Mouse (Mus musculus) stomach, embryonic 14.5 days (tissue): ENCODE data around the gene Trem2. TPM values are rescaled to one million over a fixed set of nuclear protein-coding genes. Genes with fewer than 3 reads are reported as not detected.
"Not testable (repeated sequence)": the region's sequence is repeated elsewhere in the genome, so short reads cannot be mapped to it uniquely, and the experiment has no call there.

Source experiments
- ATAC-seq: fragments of 200-750 bp; cut with Nextera tagmentation; 2 replicates; pipeline ENCODE4 v1.8.0; 2017; ENCODE audit warnings: low read depth, moderate TSS enrichment; ENCODE audit not compliant: insufficient number of reproducible peaks, insufficient read depth, low FRiP score
- H3K27ac ChIP-seq: fragments of 300-500 bp; sonication (generic); 2 replicates; pipeline ENCODE4 v1.5.1; 2014; ENCODE audit warnings: mild to moderate bottlenecking, low read length, moderate library complexity, mixed read lengths
- H3K27me3 ChIP-seq: fragments of 300-500 bp; sonication (generic); 2 replicates; pipeline ENCODE4 v1.6.1; 2014; ENCODE audit warnings: low read length, control low read depth, mixed read lengths; ENCODE audit not compliant: control insufficient read depth, insufficient read depth
- H3K36me3 ChIP-seq: fragments of 300-500 bp; sonication (generic); 2 replicates; pipeline ENCODE4 v1.6.1; 2014; ENCODE audit warnings: mild to moderate bottlenecking, control low read depth, low read length, moderate library complexity, mixed read lengths; ENCODE audit not compliant: control insufficient read depth, insufficient read depth
- H3K4me1 ChIP-seq: fragments of 300-500 bp; sonication (generic); 2 replicates; pipeline ENCODE4 v1.6.1; 2014; ENCODE audit warnings: low read length, control low read depth, mixed read lengths; ENCODE audit not compliant: control insufficient read depth, insufficient read depth
- H3K4me2 ChIP-seq: fragments of 300-500 bp; sonication (generic); replicated peaks from 2 replicates; pipeline ENCODE4 v1.6.1; 2014; ENCODE audit warnings: low read depth, low read length, control low read depth
- H3K4me3 ChIP-seq: fragments of 300-500 bp; sonication (generic); 2 replicates; pipeline ENCODE4 v1.5.1; 2014; ENCODE audit warnings: low read depth, low read length, control low read depth
- H3K9ac ChIP-seq: fragments of 300-500 bp; sonication (generic); replicated peaks from 2 replicates; pipeline ENCODE4 v1.6.1; 2014; ENCODE audit warnings: low read depth, mild to moderate bottlenecking, control low read depth, low read length, moderate library complexity, mixed read lengths
- H3K9me3 ChIP-seq: fragments of 300-500 bp; sonication (generic); 2 replicates; pipeline ENCODE4 v1.6.1; 2016; ENCODE audit warnings: low read depth, low read length, control low read depth; ENCODE audit not compliant: control insufficient read depth
- WGBS: fragments of 180-500 bp; shearing (Covaris S2); extraction: QIAGEN DNeasy Blood & Tissue Kit; methylation state at CpG from one replicate; pipeline ENCODE4 v1.1.7; 2014; 5-methylcytosine and 5-hydroxymethylcytosine counted together
- polyA plus RNA-seq: library from polyadenylated mRNA; unstranded; fragments of >200 nt; fragmentation: Nextera tagmentation; extraction: Ambion mirVana; gene quantifications from 2 replicates; pipeline ENCODE4 v1.2.1, GENCODE M21; 2014

Gene Trem2
- polyA plus RNA-seq, 1 experiment from 2014 or later = 4.4 TPM

- 68% methylated on average over 1 of the region's 1 CpGs for WGBS
- no peak for ATAC-seq
- Histone ChIP-seq H3K4me1 (no peaks in the 10 kb centered on the region), H3K9ac (no peak overlapping the region), H3K4me3 (no peak overlapping the region), H3K27me3 (no peaks in the 10 kb centered on the region), H3K36me3 (no peaks in the 10 kb centered on the region), H3K27ac (no peak overlapping the region), H3K4me2 (no peak overlapping the region), H3K9me3 (no peaks in the 10 kb centered on the region)
Observed at GRCm38 (mm10) chr17:48340267-48340666, 5.9 kb upstream of the Trem2 start.

- WGBS = 62% methylated on average over 3 of the region's 3 CpGs
- Histone ChIP-seq H3K36me3 (no peaks in the 10 kb centered on the region), H3K4me3 (no peak overlapping the region), H3K4me2 (no peak overlapping the region), H3K9me3 (no peaks in the 10 kb centered on the region), H3K4me1 (no peaks in the 10 kb centered on the region), H3K27me3 (no peaks in the 10 kb centered on the region), H3K27ac (no peak overlapping the region), H3K9ac (no peak overlapping the region)
- no peak for ATAC-seq
Observed at GRCm38 (mm10) chr17:48341947-48342346, 4.3 kb upstream of the Trem2 start.

GRCm38 (mm10) chr17:48343065-48343464, 3.1 kb upstream of the Trem2 start:
- WGBS = 88% methylated on average over 2 of the region's 2 CpGs
- Histone ChIP-seq H3K9me3 (no peaks in the 10 kb centered on the region), H3K4me1 (no peaks in the 10 kb centered on the region), H3K4me2 (no peak overlapping the region), H3K9ac (no peak overlapping the region), H3K36me3 (no peaks in the 10 kb centered on the region), H3K4me3 (no peak overlapping the region), H3K27me3 (no peaks in the 10 kb centered on the region), H3K27ac (no peak overlapping the region)
- ATAC-seq = no peak

DNA sequence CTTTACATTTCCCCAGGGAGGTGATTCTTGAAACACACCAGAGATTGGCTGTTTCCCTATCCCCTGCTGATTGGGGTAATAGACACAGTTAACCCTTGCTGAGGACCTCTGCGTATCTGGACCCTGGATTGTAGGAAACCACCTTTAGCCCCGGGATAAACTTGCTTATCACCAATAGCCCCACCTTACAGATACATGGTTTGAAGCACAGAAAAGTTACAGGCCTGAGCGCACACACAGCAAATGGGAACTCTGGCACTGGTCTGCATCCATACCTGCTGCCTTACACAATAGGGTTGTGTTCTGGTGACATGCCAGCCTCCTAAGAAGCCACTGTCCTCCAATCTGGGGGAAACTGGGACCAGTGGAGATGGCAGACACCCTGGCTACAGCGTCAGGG, 377 bp upstream of the Trem2 start:
- Histone ChIP-seq H3K4me2 (no peak overlapping the region), H3K4me1 (no peaks in the 10 kb centered on the region), H3K9me3 (no peaks in the 10 kb centered on the region), H3K27me3 (no peaks in the 10 kb centered on the region), H3K27ac (no peak overlapping the region), H3K36me3 (no peaks in the 10 kb centered on the region), H3K4me3 (no peak overlapping the region), H3K9ac (no peak overlapping the region)
- WGBS = 83% methylated on average over 4 of the region's 4 CpGs
- no peak for ATAC-seq

- no peaks in the 10 kb centered on the region for H3K9me3 ChIP-seq
Observed at GRCm38 (mm10) chr17:48346834-48347233, 633 bp downstream of the Trem2 start.

DNA sequence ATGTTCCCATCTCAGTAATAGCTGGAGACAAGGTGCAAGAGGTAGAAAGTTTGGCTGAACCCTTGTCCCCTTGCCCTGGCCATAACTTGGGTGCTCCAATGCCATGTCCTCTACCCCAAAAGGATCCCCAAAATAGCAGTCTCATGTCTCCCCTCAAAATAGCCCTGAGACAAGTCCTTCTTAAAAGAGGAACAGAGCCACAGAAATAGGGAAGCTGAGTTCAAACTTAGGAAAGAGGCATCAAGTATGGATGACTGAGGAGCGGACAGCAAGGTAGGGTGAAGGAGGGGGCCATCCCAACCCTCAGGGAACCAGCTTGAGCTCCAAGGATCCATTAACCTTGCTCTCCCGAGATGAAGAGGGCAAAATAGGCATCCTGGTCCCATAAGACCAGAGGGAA, 1.1 kb downstream of the Trem2 start:
- 71% methylated on average over 2 of the region's 2 CpGs for WGBS

More at GRCm38 (mm10) chr17:48346834-48347233, 633 bp downstream of the Trem2 start:
- 61% methylated on average over 4 of the region's 4 CpGs for WGBS
- no peak for ATAC-seq
- Histone ChIP-seq H3K4me2 (no peak overlapping the region), H3K4me3 (no peak overlapping the region), H3K36me3 (no peaks in the 10 kb centered on the region), H3K9ac (no peak overlapping the region), H3K27me3 (no peaks in the 10 kb centered on the region), H3K4me1 (no peaks in the 10 kb centered on the region), H3K27ac (no peak overlapping the region)

GRCm38 (mm10) chr17:48350681-48351193, 4.5 kb downstream of the Trem2 start:
- 79% methylated on average over 5 of the region's 5 CpGs for WGBS
- no peak overlapping the region for H3K4me3 ChIP-seq
- no peaks in the 10 kb centered on the region for H3K27me3 ChIP-seq
- H3K36me3 ChIP-seq = no peaks in the 10 kb centered on the region
- no peaks in the 10 kb centered on the region for H3K4me1 ChIP-seq
- no peak overlapping the region for H3K4me2 ChIP-seq
- H3K27ac ChIP-seq = no peak overlapping the region
- H3K9ac ChIP-seq = no peak overlapping the region
- no peak for ATAC-seq
- H3K9me3 ChIP-seq = no peaks in the 10 kb centered on the region

More for the DNA sequence above, 1.1 kb downstream of the Trem2 start:
- Histone ChIP-seq H3K9me3 (no peaks in the 10 kb centered on the region), H3K36me3 (no peaks in the 10 kb centered on the region), H3K27me3 (no peaks in the 10 kb centered on the region), H3K4me1 (no peaks in the 10 kb centered on the region), H3K4me2 (no peak overlapping the region), H3K27ac (no peak overlapping the region), H3K4me3 (no peak overlapping the region), H3K9ac (no peak overlapping the region)
- ATAC-seq = no peak

DNA sequence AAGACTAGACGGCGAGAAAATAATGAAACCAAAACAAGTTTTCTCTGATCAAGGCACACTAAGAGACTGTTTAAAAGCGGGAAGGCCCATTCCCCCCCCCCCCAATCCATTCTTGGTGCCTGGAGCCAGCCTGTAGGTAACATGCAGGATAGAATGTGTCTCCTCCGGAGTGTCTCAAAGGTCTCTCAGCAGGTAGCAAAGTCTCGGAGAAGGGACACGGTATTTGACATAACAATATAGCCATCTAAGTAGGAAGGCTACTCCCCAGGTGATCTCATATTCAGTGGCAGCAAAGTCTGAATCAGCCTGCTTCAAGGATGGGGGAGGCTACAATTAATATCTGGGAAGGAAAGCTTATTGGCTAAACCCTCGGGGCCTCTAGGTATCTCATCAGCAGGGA, 6.8 kb downstream of the Trem2 start:
- H3K4me2 ChIP-seq, H3K27me3 ChIP-seq, H3K4me1 ChIP-seq, H3K9me3 ChIP-seq, ATAC-seq, H3K36me3 ChIP-seq, H3K27ac ChIP-seq, H3K9ac ChIP-seq, H3K4me3 ChIP-seq: not testable (repeated sequence)
- 84% methylated on average over 7 of the region's 7 CpGs for WGBS

GRCm38 (mm10) chr17:48355822-48356221, 9.6 kb downstream of the Trem2 start:
- ATAC-seq = no peak
- no peaks in the 10 kb centered on the region for H3K36me3 ChIP-seq
- H3K9ac ChIP-seq = no peak overlapping the region
- WGBS = 88% methylated on average over 3 of the region's 3 CpGs
- no peak overlapping the region for H3K4me2 ChIP-seq
- no peaks in the 10 kb centered on the region for H3K4me1 ChIP-seq
- no peaks in the 10 kb centered on the region for H3K27me3 ChIP-seq
- no peak overlapping the region for H3K27ac ChIP-seq
- no peak overlapping the region for H3K4me3 ChIP-seq
- H3K9me3 ChIP-seq = no peaks in the 10 kb centered on the region
